In the genomic region with DNA sequence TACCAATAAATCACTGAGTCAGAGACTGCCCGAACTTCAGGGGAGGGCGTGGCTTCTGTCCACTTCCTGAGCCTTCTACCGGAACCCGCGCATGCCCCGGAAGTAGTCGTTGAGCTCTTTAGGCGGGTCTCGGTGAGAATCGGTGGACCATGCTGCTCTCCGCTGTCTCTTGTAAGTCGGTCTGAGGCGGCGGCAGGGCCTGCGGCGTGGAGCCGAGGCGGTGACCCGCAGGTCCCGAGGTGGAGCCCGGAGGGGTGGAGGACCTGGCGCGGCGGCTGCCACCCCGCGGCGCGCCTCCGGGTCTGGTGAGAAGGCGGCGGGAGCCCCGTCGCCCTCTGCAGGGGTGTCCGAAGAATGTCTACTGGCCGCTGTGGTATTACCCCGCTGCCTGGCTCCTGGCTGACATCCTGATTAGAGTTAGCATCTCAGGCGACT, we compare ENCODE assay signal across 8 mouse cellular contexts. TPM values are rescaled to one million over a fixed set of nuclear protein-coding genes. Genes with fewer than 3 reads are reported as not detected.
DNase-seq lines count a peak whose midpoint lies in the region; ATAC-seq and TF ChIP-seq lines count a peak whose summit lies in the region.

No protein-coding gene starts in this region.

- H3K9me3 ChIP-seq in lung, embryonic 15.5 days: no peaks in the 10 kb centered on the region

- peak overlapping the region; percentile 68 for H3K9ac ChIP-seq in lung, embryonic 15.5 days

- TF ChIP-seq CTCF in olfactory bulb, adult 2 months (IDR thresholded peaks at IDR 0.05; ENCODE audit: insufficient read depth, low read depth, low read length): peak; percentile 69

- WGBS in lung, embryonic 15.5 days: under 1% methylated on average over 37 of the region's 37 CpGs
- WGBS in olfactory bulb, adult 2 months: under 1% methylated on average over 37 of the region's 37 CpGs

- peaks cover 20% of the 10 kb centered on the region; the same call in 1 of the 2 replicates for H3K36me3 ChIP-seq in lung, embryonic 15.5 days

- peak overlapping the region; percentile 45 for H3K4me2 ChIP-seq in lung, embryonic 15.5 days

- ATAC-seq in hematopoietic stem cell, adult 5-6 weeks (replicated peaks in 1 of 2; ENCODE audit: insufficient read depth in 1 of 2, low FRiP score in 2 of 2, low TSS enrichment in 1 of 2, low read depth in 1 of 2, poor library complexity in 2 of 2, severe bottlenecking in 2 of 2): peak; percentile 67 to 68
- peak; percentile 87 for ATAC-seq in lung, embryonic 15.5 days (ENCODE audit: borderline replicate concordance, extremely low read depth, low FRiP score, low TSS enrichment)

- H3K27me3 ChIP-seq in lung, embryonic 15.5 days: no peaks in the 10 kb centered on the region

- peak; percentile 82 for DNase-seq in MEL-GATA-1-ER (ENCODE audit: extremely low read depth, low read depth)
- peak; percentile 76 for DNase-seq in cerebellum, adult 8-10 months
- DNase-seq in forelimb bud, embryonic 11.5 days (ENCODE audit: low read depth, low spot score): peak; percentile 79
- peak; percentile 54 for DNase-seq in layer of hippocampus, adult 9-10 months (ENCODE audit: low spot score)
- DNase-seq in thymus, adult 18-20 months: peak; percentile 63 to 78

- peak overlapping the region; percentile 87 for H3K27ac ChIP-seq in lung, embryonic 15.5 days
- peak overlapping the region; percentile 83 for H3K27ac ChIP-seq in olfactory bulb, adult 2 months (ENCODE audit: insufficient read depth, low read depth, low read length)

- TF ChIP-seq POLR2A in olfactory bulb, adult 2 months (IDR thresholded peaks at IDR 0.05; ENCODE audit: insufficient read depth, low read depth, low read length): peak; percentile 35; the same call in 1 of the 2 replicates

- H3K4me1 ChIP-seq in lung, embryonic 15.5 days: peaks cover 10% of the 10 kb centered on the region
- 0 out of 2 replicates have a peak, but pooled peaks cover 2% of the 10 kb centered on the region for H3K4me1 ChIP-seq in olfactory bulb, adult 2 months (ENCODE audit: control insufficient read depth, insufficient read depth, low read length)

- H3K4me3 ChIP-seq in lung, embryonic 15.5 days: peak overlapping the region; percentile 65
- H3K4me3 ChIP-seq in olfactory bulb, adult 2 months (ENCODE audit: insufficient read depth, low read depth, low read length): peak overlapping the region; percentile 100

RNA-seq across cellular contexts. Expression of a gene that starts 17.1 kb away (rescaled TPM):
- 92.9 and 149 TPM in 2 replicates for total RNA-seq in hematopoietic stem cell, adult 5-6 weeks (2017)
- 275 and 287 TPM in 2 replicates for polyA plus RNA-seq in lung, embryonic 15.5 days (2015; fragmentation: Nextera tagmentation; extraction: Ambion mirVana)
- not detected in 2 replicates for polyA plus RNA-seq in olfactory bulb, adult 2 months (2012; ENCODE audit: insufficient read depth, insufficient read length, low replicate concordance, missing spikeins)

Comparison
In these comparisons a context has a peak if more than half of its experiments do, and no peak if none do; other contexts are left out.
1. Peak in every context shown above with its lines: DNase-seq, ATAC-seq, H3K4me3 ChIP-seq and H3K27ac ChIP-seq.